Mouse (Mus musculus) kidney, embryonic 16.5 days (tissue): Measurements from ENCODE around the gene Dydc2. TPM values are rescaled to one million over a fixed set of nuclear protein-coding genes. Genes with fewer than 3 reads are reported as not detected.

ENCODE experiments used
- ATAC-seq: fragments of 200-750 bp; cut with Nextera tagmentation; 2 replicates; pipeline ENCODE4 v1.8.0; 2017; ENCODE audit warnings: moderate TSS enrichment; ENCODE audit not compliant: low FRiP score, low TSS enrichment
- H3K27ac ChIP-seq: fragments of 300-500 bp; sonication (generic); 2 replicates; pipeline ENCODE4 v1.5.1; 2014; ENCODE audit warnings: low read length
- H3K27me3 ChIP-seq: fragments of 300-500 bp; sonication (generic); 2 replicates; pipeline ENCODE4 v1.6.1; 2014; ENCODE audit warnings: low read length, control low read depth, mixed read lengths; ENCODE audit not compliant: insufficient read depth
- H3K36me3 ChIP-seq: fragments of 300-500 bp; sonication (generic); 2 replicates; pipeline ENCODE4 v1.6.1; 2014; ENCODE audit warnings: low read length, control low read depth, mixed read lengths; ENCODE audit not compliant: insufficient read depth
- H3K4me1 ChIP-seq: fragments of 300-500 bp; sonication (generic); 2 replicates; pipeline ENCODE4 v1.6.1; 2014; ENCODE audit warnings: low read length, control low read depth, mixed read lengths; ENCODE audit not compliant: insufficient read depth
- H3K4me2 ChIP-seq: fragments of 300-500 bp; sonication (generic); replicated peaks from 2 replicates; pipeline ENCODE4 v1.6.1; 2014; ENCODE audit warnings: low read depth, low read length
- H3K4me3 ChIP-seq: fragments of 300-500 bp; sonication (generic); 2 replicates; pipeline ENCODE4 v1.5.1; 2014; ENCODE audit warnings: mild to moderate bottlenecking, low read length
- H3K9ac ChIP-seq: fragments of 300-500 bp; sonication (generic); replicated peaks from 2 replicates; pipeline ENCODE4 v1.6.1; 2014; ENCODE audit warnings: low read length
- H3K9me3 ChIP-seq: fragments of 300-500 bp; sonication (generic); 2 replicates; pipeline ENCODE4 v1.6.1; 2016; ENCODE audit warnings: low read length, control low read depth
- WGBS: fragments of 180-500 bp; shearing (Covaris S2); extraction: QIAGEN DNeasy Blood & Tissue Kit; methylation state at CpG from one replicate; pipeline ENCODE4 v1.1.7; 2014; 5-methylcytosine and 5-hydroxymethylcytosine counted together
- polyA plus RNA-seq: library from polyadenylated mRNA; unstranded; fragments of >200 nt; fragmentation: Nextera tagmentation; extraction: Ambion mirVana; gene quantifications from 2 replicates; pipeline ENCODE4 v1.2.1, GENCODE M21; 2015

The Dydc2 gene
- polyA plus RNA-seq, 1 experiment from 2014 or later: not detected

DNA sequence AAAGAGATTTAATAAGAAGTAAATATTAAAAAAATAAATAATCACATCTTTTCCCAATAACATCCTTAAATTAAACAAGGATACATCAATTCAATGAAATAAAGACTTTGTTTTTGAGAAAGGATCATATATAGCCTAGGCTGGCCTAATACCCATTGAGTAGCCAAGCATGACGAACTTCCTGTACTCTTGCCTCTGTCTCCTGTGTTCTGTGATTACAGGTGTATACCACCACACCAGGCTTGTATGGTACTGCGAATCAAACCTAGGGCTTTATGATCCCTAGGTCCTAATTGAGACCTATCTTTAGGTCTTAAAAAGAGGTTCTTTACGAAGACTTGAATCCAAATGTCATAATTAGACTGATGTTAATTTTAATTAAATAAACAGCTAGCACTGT is 47.8 kb downstream of the Dydc2 start:
- H3K27me3 ChIP-seq: no peaks in the 10 kb centered on the region
- H3K4me1 ChIP-seq: no peaks in the 10 kb centered on the region
- no peak overlapping the region for H3K4me3 ChIP-seq
- 78% methylated on average over 3 of the region's 3 CpGs for WGBS
- ATAC-seq: no peak
- no peak overlapping the region for H3K27ac ChIP-seq
- H3K9ac ChIP-seq: no peak overlapping the region
- no peaks in the 10 kb centered on the region for H3K36me3 ChIP-seq
- no peaks in the 10 kb centered on the region; the same call in 1 of the 2 replicates for H3K9me3 ChIP-seq
- H3K4me2 ChIP-seq: no peak overlapping the region

DNA sequence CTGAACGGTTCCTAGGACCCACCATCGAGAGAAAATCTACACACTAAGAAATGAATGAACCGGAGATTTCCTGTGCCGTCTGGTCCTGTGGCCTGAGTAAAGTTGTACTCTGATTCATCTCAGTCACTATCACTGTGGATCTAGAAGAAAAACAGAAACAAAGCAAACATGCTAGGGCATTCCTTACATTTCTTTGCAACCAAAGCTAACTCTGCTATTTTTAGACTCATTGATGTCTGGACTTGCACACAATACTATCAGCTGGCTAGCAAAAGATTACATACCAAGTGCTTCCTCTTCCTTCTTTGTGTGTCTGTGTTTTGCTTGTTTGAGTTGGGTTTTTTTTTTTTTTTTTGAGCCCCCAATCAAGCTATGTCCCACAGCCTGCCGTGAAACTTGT is 51.5 kb downstream of the Dydc2 start:
- H3K27me3 ChIP-seq: no peaks in the 10 kb centered on the region
- ATAC-seq: no peak
- H3K36me3 ChIP-seq: no peaks in the 10 kb centered on the region
- no peak overlapping the region for H3K4me3 ChIP-seq
- no peak overlapping the region for H3K9ac ChIP-seq
- peaks cover 13% of the 10 kb centered on the region for H3K4me1 ChIP-seq
- H3K4me2 ChIP-seq: no peak overlapping the region
- H3K9me3 ChIP-seq: no peaks in the 10 kb centered on the region; the same call in 1 of the 2 replicates
- H3K27ac ChIP-seq: no peak overlapping the region
- WGBS: 66% methylated on average over 5 of the region's 5 CpGs

GRCm38 (mm10) chr14:41014701-41015240 is 54.2 kb downstream of the Dydc2 start:
- no peaks in the 10 kb centered on the region for H3K9me3 ChIP-seq
- no peak overlapping the region for H3K4me3 ChIP-seq

GRCm38 (mm10) chr14:41013630-41014613 is 55.1 kb downstream of the Dydc2 start, which contains the start of gene Fam213a:
Fam213a (minus strand) TSS chr14:41013788.
- H3K4me1 ChIP-seq: peaks cover 18% of the 10 kb centered on the region
- H3K27ac ChIP-seq: peak within 1 kb of the TSS; percentile 37; the same call in 1 of the 2 replicates
- H3K9ac ChIP-seq: peak within 1 kb of the TSS; percentile 80
- no peaks in the 10 kb centered on the region for H3K36me3 ChIP-seq
- H3K4me2 ChIP-seq: peak within 1 kb of the TSS; percentile 87
- no peaks in the 10 kb centered on the region for H3K27me3 ChIP-seq
- peak within 1 kb of the TSS; percentile 66 for H3K4me3 ChIP-seq
- WGBS: 3% methylated on average over 32 of the region's 32 CpGs
- peak; percentile 96 for ATAC-seq
- no peaks in the 10 kb centered on the region for H3K9me3 ChIP-seq

More at GRCm38 (mm10) chr14:41014701-41015240, 54.2 kb downstream of the Dydc2 start:
- Histone ChIP-seq H3K36me3 (no peaks in the 10 kb centered on the region), H3K4me1 (peaks cover 18% of the 10 kb centered on the region), H3K27ac (no peak overlapping the region), H3K9ac (no peak overlapping the region), H3K4me2 (no peak overlapping the region), H3K27me3 (no peaks in the 10 kb centered on the region)
- no peak for ATAC-seq
- 72% methylated on average over 5 of the region's 5 CpGs for WGBS

GRCm38 (mm10) chr14:41013143-41013542 is 55.9 kb downstream of the Dydc2 start:
- WGBS: 9% methylated on average over 9 of the region's 9 CpGs
- Histone ChIP-seq H3K4me1 (peaks cover 25% of the 10 kb centered on the region), H3K9me3 (no peaks in the 10 kb centered on the region), H3K4me2 (peak overlapping the region; percentile 87), H3K27ac (peak overlapping the region; percentile 37; the same call in 1 of the 2 replicates), H3K27me3 (no peaks in the 10 kb centered on the region), H3K4me3 (peak overlapping the region; percentile 66), H3K36me3 (no peaks in the 10 kb centered on the region), H3K9ac (peak overlapping the region; percentile 80)
- peak; percentile 1; the same call in 1 of the 2 replicates for ATAC-seq

DNA sequence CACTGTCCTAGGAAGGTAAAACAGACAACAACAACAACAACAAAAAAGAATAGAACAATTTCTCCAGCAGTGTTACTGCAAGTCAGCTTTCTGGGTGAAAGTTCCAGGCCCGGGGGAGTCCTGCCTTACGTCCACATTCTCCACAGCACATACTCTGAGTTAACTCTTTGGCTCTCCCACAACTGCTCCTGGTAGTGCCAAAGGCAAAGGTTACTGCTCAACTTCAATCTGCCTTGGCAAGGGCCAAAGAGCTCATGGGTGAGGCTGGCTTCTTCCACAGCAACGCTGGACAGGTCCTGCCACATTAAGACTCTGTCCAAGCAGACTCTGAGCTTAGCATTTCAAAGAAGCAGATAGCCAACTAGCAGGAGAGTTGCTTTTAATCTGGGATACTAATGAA is 57.1 kb downstream of the Dydc2 start:
- no peaks in the 10 kb centered on the region for H3K9me3 ChIP-seq
- H3K36me3 ChIP-seq: no peaks in the 10 kb centered on the region
- H3K27ac ChIP-seq: no peak overlapping the region
- H3K27me3 ChIP-seq: no peaks in the 10 kb centered on the region
- H3K9ac ChIP-seq: no peak overlapping the region
- no peak for ATAC-seq
- WGBS: 72% methylated on average over 3 of the region's 3 CpGs
- H3K4me2 ChIP-seq: no peak overlapping the region
- no peak overlapping the region for H3K4me3 ChIP-seq
- peaks cover 37% of the 10 kb centered on the region for H3K4me1 ChIP-seq

DNA sequence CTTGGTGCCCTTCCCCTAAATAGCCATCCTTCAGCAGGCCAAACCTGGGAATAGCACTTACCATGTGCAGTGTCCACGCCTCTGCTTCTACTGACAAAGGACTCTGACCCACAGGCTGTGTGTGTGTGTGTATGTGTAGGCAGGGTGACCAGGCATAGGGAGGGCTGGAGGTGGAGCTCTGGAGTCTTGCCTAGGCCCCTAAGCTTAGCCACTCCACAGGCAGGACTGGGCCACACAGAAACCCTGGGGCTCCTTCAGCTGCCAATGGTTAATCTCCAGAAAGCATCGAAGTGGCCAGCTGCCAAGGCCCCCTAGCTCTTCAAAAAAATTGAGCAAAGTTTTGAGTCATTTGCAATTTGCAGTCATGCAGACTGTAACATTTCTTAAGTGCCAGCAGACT is 60.9 kb downstream of the Dydc2 start:
- peak; percentile 86 for ATAC-seq
- 49% methylated on average over 2 of the region's 2 CpGs for WGBS
- no peak overlapping the region for H3K9ac ChIP-seq
- no peak overlapping the region for H3K4me3 ChIP-seq
- no peaks in the 10 kb centered on the region for H3K36me3 ChIP-seq
- H3K4me1 ChIP-seq: peaks cover 62% of the 10 kb centered on the region
- no peaks in the 10 kb centered on the region for H3K9me3 ChIP-seq
- H3K4me2 ChIP-seq: no peak overlapping the region
- H3K27me3 ChIP-seq: no peaks in the 10 kb centered on the region
- peak overlapping the region; percentile 88 for H3K27ac ChIP-seq

DNA sequence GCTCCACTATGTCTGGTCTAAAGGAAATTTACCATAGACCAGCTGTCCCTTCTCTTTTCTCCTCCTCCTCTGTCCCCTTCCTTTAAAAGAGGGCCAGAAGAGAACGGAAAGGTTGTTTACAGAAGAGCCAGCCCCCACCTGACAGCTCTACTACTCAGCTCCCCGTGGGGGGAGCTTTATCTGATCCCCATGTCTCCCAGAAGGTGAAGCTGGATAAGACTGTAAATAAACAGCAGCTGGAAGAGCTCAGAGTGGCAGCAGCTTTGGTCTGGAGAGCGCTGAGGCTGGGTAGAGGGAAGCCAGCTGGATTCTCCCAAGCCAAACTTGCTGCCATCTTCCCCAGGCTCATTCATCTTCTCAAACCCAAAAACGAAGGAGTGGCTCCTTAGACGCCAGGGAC is 61.4 kb downstream of the Dydc2 start:
- Histone ChIP-seq H3K4me3 (no peak overlapping the region), H3K36me3 (no peaks in the 10 kb centered on the region), H3K27ac (peak overlapping the region; percentile 88), H3K9me3 (no peaks in the 10 kb centered on the region), H3K9ac (no peak overlapping the region; the same call in 1 of the 2 replicates), H3K4me1 (peaks cover 58% of the 10 kb centered on the region), H3K4me2 (no peak overlapping the region), H3K27me3 (no peaks in the 10 kb centered on the region)
- WGBS: 20% methylated on average over 5 of the region's 5 CpGs
- ATAC-seq: peak; percentile 78

- peak; percentile 57 for ATAC-seq
- H3K4me1 ChIP-seq: peaks cover 58% of the 10 kb centered on the region
- no peak overlapping the region for H3K4me3 ChIP-seq
- no peaks in the 10 kb centered on the region for H3K27me3 ChIP-seq
- no peak overlapping the region for H3K9ac ChIP-seq
- peak overlapping the region; percentile 88 for H3K27ac ChIP-seq
- no peak overlapping the region for H3K4me2 ChIP-seq
- H3K36me3 ChIP-seq: no peaks in the 10 kb centered on the region
- no peaks in the 10 kb centered on the region for H3K9me3 ChIP-seq
- 37% methylated on average over 3 of the region's 3 CpGs for WGBS
These were observed 62.1 kb downstream of the Dydc2 start for GRCm38 (mm10) chr14:41006899-41007298.
